Mouse (Mus musculus) lung, embryonic 15.5 days (tissue): Measurements from ENCODE around the gene Sptlc3. TPM values are rescaled to one million over a fixed set of nuclear protein-coding genes. Genes with fewer than 3 reads are reported as not detected.

ENCODE experiments used
- ATAC-seq: fragments of 200-750 bp; cut with Nextera tagmentation; 2 replicates; pipeline ENCODE4 v1.8.0; 2017; ENCODE audit warnings: moderate number of reproducible peaks, borderline replicate concordance; ENCODE audit not compliant: low FRiP score, low TSS enrichment; ENCODE audit errors: extremely low read depth
- H3K27ac ChIP-seq: fragments of 300-500 bp; sonication (generic); 2 replicates; pipeline ENCODE4 v1.5.1; 2015; ENCODE audit warnings: moderate library complexity, mild to moderate bottlenecking, inconsistent platforms
- H3K27me3 ChIP-seq: fragments of 300-500 bp; sonication (generic); 2 replicates; pipeline ENCODE4 v1.6.1; 2015; ENCODE audit warnings: inconsistent platforms
- H3K36me3 ChIP-seq: fragments of 300-500 bp; sonication (generic); 2 replicates; pipeline ENCODE4 v1.6.1; 2015; ENCODE audit warnings: inconsistent platforms
- H3K4me1 ChIP-seq: fragments of 300-500 bp; sonication (generic); 2 replicates; pipeline ENCODE4 v1.6.1; 2015; ENCODE audit warnings: inconsistent platforms
- H3K4me2 ChIP-seq: fragments of 300-500 bp; sonication (generic); 2 replicates; pipeline ENCODE4 v1.6.1; 2015; ENCODE audit warnings: inconsistent platforms, mild to moderate bottlenecking, moderate library complexity
- H3K4me3 ChIP-seq: fragments of 300-500 bp; sonication (generic); 2 replicates; pipeline ENCODE4 v1.5.1; 2015; ENCODE audit warnings: mild to moderate bottlenecking, inconsistent platforms
- H3K9ac ChIP-seq: fragments of 300-500 bp; sonication (generic); 2 replicates; pipeline ENCODE4 v1.6.1; 2015; ENCODE audit warnings: inconsistent platforms
- H3K9me3 ChIP-seq: fragments of 300-500 bp; sonication (generic); 2 replicates; pipeline ENCODE4 v1.6.1; 2016; ENCODE audit warnings: inconsistent platforms
- WGBS: fragments of 180-500 bp; shearing (Covaris S2); methylation state at CpG from one replicate; pipeline ENCODE4 v1.1.7; 2015; 5-methylcytosine and 5-hydroxymethylcytosine counted together
- polyA plus RNA-seq: library from polyadenylated mRNA; unstranded; fragments of >200 nt; fragmentation: Nextera tagmentation; extraction: Ambion mirVana; gene quantifications from 2 replicates; pipeline ENCODE4 v1.2.1, GENCODE M21; 2015

The Sptlc3 gene
- polyA plus RNA-seq: 0.89 and 1.0 TPM in 2 replicates

DNA sequence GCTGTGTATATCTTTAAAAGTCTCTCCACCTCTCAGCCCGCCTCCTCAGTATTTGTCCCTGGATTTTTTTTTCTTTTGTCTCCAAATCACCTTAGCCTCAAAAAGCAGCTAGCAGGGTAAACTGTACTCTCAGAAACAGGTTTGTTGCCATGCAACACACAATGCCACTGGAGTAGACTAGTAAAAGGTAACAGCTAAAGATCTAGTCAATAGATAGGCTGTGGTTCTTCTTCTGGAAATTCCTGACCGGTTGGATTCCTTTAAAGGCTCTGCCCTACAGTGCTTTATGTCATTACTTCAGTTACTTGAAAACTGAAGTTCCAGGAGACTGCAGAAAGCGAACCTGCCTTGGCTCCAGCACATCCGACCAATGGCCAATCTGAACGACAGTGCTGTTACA is at the start of gene Sptlc3:
Gene Sptlc3 (plus strand): TSS at position 78 of the 400 bp plus-strand sequence.
- no peak within 1 kb of the TSS for H3K27ac ChIP-seq
- no peak within 1 kb of the TSS for H3K4me3 ChIP-seq
- H3K4me1 ChIP-seq: no peaks in the 10 kb centered on the region
- H3K9ac ChIP-seq: no peak within 1 kb of the TSS
- H3K4me2 ChIP-seq: no peak within 1 kb of the TSS
- H3K27me3 ChIP-seq: no peaks in the 10 kb centered on the region
- no peaks in the 10 kb centered on the region for H3K9me3 ChIP-seq
- ATAC-seq: no peak
- H3K36me3 ChIP-seq: no peaks in the 10 kb centered on the region
- 38% methylated on average over 5 of the region's 5 CpGs for WGBS

DNA sequence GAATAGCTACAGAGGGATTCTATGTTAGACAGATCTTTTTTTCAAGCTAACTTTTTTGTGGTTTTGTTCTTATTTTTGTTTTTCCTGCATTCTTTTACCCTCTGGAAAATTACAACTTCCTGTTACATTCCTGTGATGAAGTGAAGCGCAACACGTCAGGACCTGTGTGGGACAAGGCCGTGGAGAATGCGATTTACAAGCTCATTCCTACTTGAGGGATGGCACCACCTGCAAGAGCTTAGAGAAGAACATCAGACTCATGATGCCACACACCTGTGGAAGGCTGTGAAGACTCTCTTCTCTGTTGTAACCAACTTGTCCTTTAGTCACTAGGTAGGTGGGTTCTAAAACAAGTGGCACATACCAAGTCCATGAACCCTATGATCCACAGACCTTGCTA is 26.0 kb upstream of the Sptlc3 start:
- Histone ChIP-seq H3K4me1 (no peaks in the 10 kb centered on the region), H3K36me3 (no peaks in the 10 kb centered on the region), H3K4me3 (no peak overlapping the region), H3K27ac (no peak overlapping the region), H3K9me3 (no peaks in the 10 kb centered on the region), H3K4me2 (no peak overlapping the region), H3K9ac (no peak overlapping the region), H3K27me3 (no peaks in the 10 kb centered on the region)
- 72% methylated on average over 4 of the region's 4 CpGs for WGBS
- no peak for ATAC-seq

DNA sequence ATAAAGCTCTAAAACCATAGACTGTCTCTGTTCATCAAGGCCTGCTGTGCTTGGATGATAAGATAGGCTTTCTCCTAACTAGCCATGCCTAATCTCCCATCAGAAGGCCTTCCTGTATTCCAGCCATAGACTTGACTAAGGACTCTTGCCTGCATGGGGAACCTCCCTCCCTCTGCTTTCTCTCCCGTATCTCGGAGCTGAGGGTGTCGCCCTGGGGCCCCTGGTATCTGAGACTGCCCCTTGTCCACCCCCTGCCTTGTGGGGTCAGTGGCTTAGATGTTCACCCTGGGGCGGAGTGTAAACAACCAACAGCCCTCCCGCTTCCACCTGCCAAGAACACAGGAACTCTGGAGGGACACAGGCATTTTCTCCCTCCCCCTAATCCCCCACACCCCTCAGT is 5.0 kb upstream of the Sptlc3 start:
- no peak overlapping the region for H3K9ac ChIP-seq
- no peak overlapping the region for H3K27ac ChIP-seq
- H3K4me1 ChIP-seq: no peaks in the 10 kb centered on the region
- WGBS: 40% methylated on average over 5 of the region's 5 CpGs
- H3K27me3 ChIP-seq: no peaks in the 10 kb centered on the region
- H3K4me2 ChIP-seq: no peak overlapping the region
- no peaks in the 10 kb centered on the region for H3K36me3 ChIP-seq
- ATAC-seq: no peak
- H3K4me3 ChIP-seq: no peak overlapping the region
- no peaks in the 10 kb centered on the region for H3K9me3 ChIP-seq

DNA sequence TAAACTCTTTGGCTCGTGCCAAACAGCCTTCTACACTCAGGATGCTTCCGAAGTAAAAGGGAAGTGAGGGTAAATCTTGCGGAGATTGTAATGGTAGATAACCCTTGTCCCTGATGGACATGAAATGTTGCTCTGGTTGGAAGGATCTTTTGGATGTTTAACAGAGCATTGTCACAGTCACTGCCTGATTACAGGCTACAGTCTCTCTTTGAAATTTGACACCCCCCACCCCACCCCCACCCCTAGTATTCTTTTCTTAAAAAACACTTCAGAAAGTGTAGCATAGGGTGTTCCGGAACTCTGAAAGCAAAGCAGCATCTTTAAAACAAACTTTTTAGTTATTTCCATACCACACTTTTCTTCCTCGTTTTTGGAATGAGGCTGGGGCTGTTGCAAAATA is 916 bp downstream of the Sptlc3 start:
- H3K36me3 ChIP-seq: no peaks in the 10 kb centered on the region
- H3K27me3 ChIP-seq: no peaks in the 10 kb centered on the region
- H3K9ac ChIP-seq: no peak overlapping the region
- no peak overlapping the region for H3K4me2 ChIP-seq
- 21% methylated on average over 5 of the region's 5 CpGs for WGBS
- H3K9me3 ChIP-seq: no peaks in the 10 kb centered on the region
- H3K4me3 ChIP-seq: no peak overlapping the region
- no peaks in the 10 kb centered on the region for H3K4me1 ChIP-seq
- no peak; the same call in 1 of the 2 replicates for ATAC-seq
- H3K27ac ChIP-seq: no peak overlapping the region

DNA sequence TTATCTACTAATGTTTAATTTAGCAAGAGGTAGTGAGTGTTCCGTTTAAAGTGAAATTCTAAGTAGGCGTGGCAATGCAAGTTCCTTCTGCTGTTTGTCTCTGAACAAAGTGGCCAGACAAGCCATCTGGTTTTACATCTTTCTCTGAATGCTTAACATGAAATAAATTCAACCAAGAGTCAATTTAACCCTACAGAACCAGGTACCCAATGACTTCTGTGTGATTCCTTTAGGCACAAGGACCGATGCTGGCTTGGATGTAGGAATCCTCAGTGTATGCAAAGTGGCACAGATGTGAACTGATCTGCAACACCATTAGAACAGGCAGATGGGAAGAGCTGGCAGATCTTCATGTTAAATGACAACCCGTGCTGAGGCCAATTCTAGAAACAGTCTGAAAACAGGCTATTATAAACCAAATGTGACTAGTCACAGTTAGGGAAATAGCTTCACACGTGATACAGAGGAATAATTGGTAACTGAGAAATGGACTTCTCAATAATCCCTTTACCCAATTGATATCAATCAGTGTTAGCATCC is 68.3 kb downstream of the Sptlc3 start:
- Histone ChIP-seq H3K9ac (no peak overlapping the region), H3K27ac (no peak overlapping the region), H3K27me3 (no peaks in the 10 kb centered on the region), H3K9me3 (no peaks in the 10 kb centered on the region), H3K4me2 (no peak overlapping the region), H3K4me3 (no peak overlapping the region), H3K36me3 (no peaks in the 10 kb centered on the region), H3K4me1 (no peaks in the 10 kb centered on the region)
- 63% methylated on average over 5 of the region's 5 CpGs for WGBS
- no peak for ATAC-seq

DNA sequence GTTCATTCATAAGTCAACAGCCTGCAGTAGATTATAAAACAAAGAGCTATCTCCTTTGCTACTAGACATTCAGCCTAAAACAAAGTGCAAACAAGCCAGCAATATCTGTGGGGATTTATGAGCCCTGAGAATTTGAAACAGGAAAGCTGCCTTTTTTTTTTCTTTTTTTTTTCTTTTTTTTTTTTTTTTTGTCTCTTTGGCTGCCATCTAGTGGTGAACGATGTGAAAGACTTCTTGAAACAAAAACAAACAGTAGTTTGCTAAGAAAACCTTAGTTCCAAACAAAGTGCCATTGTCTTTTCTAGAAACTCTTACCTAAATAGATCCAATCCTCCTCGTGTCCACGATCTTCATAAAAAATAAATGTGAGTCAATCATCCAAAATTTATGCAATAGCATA is 85.6 kb downstream of the Sptlc3 start:
- H3K36me3 ChIP-seq: no peaks in the 10 kb centered on the region
- no peak overlapping the region for H3K27ac ChIP-seq
- no peak for ATAC-seq
- no peak overlapping the region for H3K4me2 ChIP-seq
- H3K9ac ChIP-seq: no peak overlapping the region
- no peaks in the 10 kb centered on the region for H3K9me3 ChIP-seq
- H3K27me3 ChIP-seq: no peaks in the 10 kb centered on the region
- 6% methylated on average over 3 of the region's 3 CpGs for WGBS
- no peak overlapping the region for H3K4me3 ChIP-seq
- no peaks in the 10 kb centered on the region for H3K4me1 ChIP-seq

DNA sequence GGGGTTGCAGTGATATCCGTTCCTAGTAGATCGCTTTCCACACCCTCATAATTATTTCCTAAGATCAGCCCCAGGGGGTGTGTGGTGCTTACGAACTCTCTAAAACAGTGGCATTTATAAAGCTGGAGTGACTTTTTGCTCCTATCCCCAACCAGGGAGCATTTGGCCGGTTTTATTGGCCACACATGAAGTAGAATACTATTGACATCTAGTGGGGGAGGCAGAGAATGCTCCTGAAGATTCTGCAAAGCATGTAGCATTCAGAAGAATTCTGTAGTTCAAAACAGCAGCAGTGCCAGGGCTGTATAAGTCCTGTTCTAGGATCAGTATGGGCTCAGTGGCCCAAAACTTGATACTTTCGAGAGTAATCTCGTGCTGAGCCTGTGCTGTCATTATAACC is 89.1 kb downstream of the Sptlc3 start:
- 33% methylated on average over 6 of the region's 6 CpGs for WGBS
- no peaks in the 10 kb centered on the region for H3K9me3 ChIP-seq
- H3K27me3 ChIP-seq: no peaks in the 10 kb centered on the region
- H3K4me2 ChIP-seq: no peak overlapping the region
- no peak overlapping the region for H3K4me3 ChIP-seq
- no peaks in the 10 kb centered on the region for H3K4me1 ChIP-seq
- no peak overlapping the region for H3K27ac ChIP-seq
- H3K36me3 ChIP-seq: no peaks in the 10 kb centered on the region
- no peak overlapping the region for H3K9ac ChIP-seq
- ATAC-seq: no peak; the same call in 1 of the 2 replicates

DNA sequence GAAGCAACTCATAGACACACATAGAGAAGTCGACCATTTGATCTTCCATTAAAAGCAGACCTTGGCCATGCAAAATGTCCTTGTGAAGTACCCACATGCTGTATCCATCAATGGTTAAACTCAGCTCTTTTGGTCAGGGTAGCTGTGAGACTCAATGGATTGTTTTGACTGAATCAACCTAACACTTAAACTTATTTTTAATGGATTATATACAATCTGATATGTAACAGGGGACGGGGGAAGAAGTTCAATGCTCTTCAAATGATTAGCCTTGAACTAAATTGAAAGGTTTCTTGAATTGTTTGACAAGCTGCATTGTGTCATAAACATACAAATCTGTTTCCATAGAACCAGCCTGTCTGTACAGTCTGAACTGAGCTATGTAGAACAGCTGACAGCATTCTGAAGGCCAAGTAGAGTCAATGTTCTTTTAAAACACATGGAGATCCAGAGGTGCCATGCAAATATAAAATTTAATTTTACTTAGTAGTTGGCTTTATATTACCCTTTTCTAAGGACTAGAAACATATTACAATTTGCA is 94.0 kb downstream of the Sptlc3 start:
- Histone ChIP-seq H3K27me3 (no peaks in the 10 kb centered on the region), H3K9ac (no peak overlapping the region), H3K27ac (no peak overlapping the region), H3K4me3 (no peak overlapping the region), H3K36me3 (no peaks in the 10 kb centered on the region), H3K9me3 (no peaks in the 10 kb centered on the region), H3K4me1 (no peaks in the 10 kb centered on the region), H3K4me2 (no peak overlapping the region)
- peak; percentile 64; the same call in 1 of the 2 replicates for ATAC-seq
- WGBS: 42% methylated on average over 2 of the region's 2 CpGs

DNA sequence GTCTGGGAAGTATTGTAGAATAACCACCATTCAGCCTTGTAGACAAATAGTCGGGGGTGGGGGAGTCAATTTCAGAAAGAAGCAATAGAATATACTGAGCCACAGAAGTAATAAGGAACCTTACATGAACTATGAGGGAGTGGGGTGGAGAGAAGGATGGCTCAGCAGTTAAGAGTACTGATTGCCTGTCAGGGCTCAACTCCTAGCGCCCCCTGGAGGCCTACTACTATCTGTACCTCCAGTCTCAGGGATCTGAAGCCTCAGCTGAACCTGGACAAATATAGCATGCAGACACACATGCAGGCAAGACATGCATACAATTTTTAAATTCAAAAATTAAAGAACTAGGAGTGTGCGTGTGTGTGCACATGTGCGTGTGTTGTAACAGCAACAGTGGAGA is 96.2 kb downstream of the Sptlc3 start:
- no peaks in the 10 kb centered on the region for H3K4me1 ChIP-seq
- no peak overlapping the region for H3K4me2 ChIP-seq
- no peaks in the 10 kb centered on the region for H3K27me3 ChIP-seq
- 57% methylated on average over 4 of the region's 4 CpGs for WGBS
- no peaks in the 10 kb centered on the region for H3K36me3 ChIP-seq
- H3K27ac ChIP-seq: no peak overlapping the region
- no peak overlapping the region for H3K9ac ChIP-seq
- peak; percentile 33; the same call in 1 of the 2 replicates for ATAC-seq
- no peaks in the 10 kb centered on the region for H3K9me3 ChIP-seq
- no peak overlapping the region for H3K4me3 ChIP-seq

DNA sequence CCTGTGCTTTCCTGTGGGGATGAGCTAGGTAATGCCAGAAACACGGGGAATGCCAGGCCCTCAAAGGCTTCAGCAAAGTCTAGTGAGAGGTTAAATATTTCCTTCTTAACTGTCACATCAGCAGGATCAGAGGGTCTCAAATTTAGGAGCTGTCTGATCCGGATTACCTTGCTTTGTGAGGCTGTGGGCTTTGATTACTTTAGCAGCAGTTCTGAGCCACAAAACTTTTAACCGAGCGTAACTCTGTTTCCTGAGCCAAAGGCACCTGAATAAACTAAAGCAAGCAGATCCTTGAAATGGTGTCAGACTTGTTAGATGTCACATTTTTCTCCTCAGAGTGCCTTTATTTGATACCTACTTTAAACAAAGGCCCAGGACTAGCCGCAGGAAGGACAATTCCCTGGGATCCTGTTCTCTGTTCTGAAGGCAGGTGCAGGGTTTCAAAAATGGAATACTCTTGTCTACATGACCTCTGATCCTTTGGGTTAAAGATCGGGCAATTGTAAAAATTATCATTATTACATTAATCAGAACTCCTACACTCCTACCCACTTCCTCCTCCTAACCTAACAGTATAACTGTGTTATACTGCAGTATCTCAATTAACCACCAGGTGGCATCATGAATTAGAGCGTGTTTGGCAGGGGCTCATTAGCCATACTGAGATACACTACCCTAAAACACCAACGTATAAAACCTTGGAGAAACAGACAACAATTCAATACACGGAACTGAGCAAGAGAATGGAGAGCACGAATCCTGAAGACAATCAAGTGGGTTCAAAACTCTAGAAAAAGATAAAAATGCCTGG is 97.4 kb downstream of the Sptlc3 start:
- Histone ChIP-seq H3K27me3 (no peaks in the 10 kb centered on the region), H3K27ac (no peak overlapping the region), H3K9me3 (no peaks in the 10 kb centered on the region), H3K4me1 (no peaks in the 10 kb centered on the region), H3K9ac (no peak overlapping the region), H3K36me3 (no peaks in the 10 kb centered on the region), H3K4me2 (no peak overlapping the region), H3K4me3 (no peak overlapping the region)
- WGBS: 35% methylated on average over 10 of the region's 10 CpGs
- no peak; the same call in 1 of the 2 replicates for ATAC-seq

DNA sequence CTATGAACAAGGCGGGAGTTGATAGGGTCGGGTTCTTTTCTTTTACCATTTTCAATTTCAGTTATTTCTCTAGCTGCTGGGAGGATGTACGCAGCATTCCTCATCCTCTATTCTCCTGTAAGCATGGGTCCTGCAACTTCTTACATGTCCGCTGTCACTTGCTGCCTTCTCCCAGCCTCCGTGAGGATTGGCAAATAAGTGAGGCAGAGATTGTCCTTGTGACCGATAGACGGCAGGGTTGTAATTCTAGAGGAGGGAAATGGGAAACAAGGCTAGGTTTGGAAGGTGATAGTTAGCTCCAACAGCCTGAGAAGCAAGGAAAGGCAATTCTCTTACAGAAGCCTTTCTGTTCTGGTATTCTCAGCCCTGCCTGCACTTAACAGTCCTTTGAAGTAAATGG is 98.4 kb downstream of the Sptlc3 start:
- H3K9ac ChIP-seq: no peak overlapping the region
- no peak overlapping the region for H3K4me2 ChIP-seq
- no peak for ATAC-seq
- no peaks in the 10 kb centered on the region for H3K36me3 ChIP-seq
- no peaks in the 10 kb centered on the region for H3K9me3 ChIP-seq
- no peak overlapping the region for H3K4me3 ChIP-seq
- WGBS: 58% methylated on average over 7 of the region's 7 CpGs
- no peak overlapping the region for H3K27ac ChIP-seq
- no peaks in the 10 kb centered on the region for H3K4me1 ChIP-seq
- no peaks in the 10 kb centered on the region for H3K27me3 ChIP-seq

DNA sequence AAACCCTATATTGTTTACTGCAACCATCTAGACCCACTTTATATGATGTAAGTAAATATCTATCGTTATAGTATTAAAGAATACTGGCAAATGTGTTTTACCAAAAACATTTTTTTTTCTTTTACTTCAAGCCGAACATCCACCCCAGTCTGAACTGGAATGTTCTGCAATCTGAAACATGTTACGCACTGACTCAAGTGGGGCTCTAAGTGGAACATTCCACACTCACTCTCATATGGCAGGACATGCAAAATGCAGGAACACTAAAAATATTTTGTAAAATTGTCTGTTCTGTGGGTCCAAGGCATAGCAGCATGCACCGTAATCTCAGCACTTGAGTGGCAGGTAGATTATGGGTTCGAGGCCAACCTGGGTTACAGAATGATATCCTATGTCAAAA is 103.5 kb downstream of the Sptlc3 start:
- H3K9me3 ChIP-seq: no peaks in the 10 kb centered on the region
- H3K4me2 ChIP-seq: no peak overlapping the region
- no peak overlapping the region for H3K4me3 ChIP-seq
- no peak overlapping the region for H3K9ac ChIP-seq
- no peak for ATAC-seq
- WGBS: 84% methylated on average over 5 of the region's 5 CpGs
- no peak overlapping the region for H3K27ac ChIP-seq
- no peaks in the 10 kb centered on the region for H3K27me3 ChIP-seq
- H3K4me1 ChIP-seq: peaks cover 9% of the 10 kb centered on the region; the same call in 1 of the 2 replicates
- no peaks in the 10 kb centered on the region for H3K36me3 ChIP-seq
